18 mouse cellular contexts compared by ENCODE assay signal in genomic region chr3:64113352-64114046, GRCm38 (mm10). TPM values are rescaled to one million over a fixed set of nuclear protein-coding genes. Genes with fewer than 3 reads are reported as not detected.
DNase-seq lines count a peak whose midpoint lies in the region; ATAC-seq lines count a peak whose summit lies in the region.
"Had no signal": no experiment of that assay in that cellular context is flagged by ENCODE, and none has a peak within 500 bp of the region (broad histone marks: within the 10 kb centered on the region; RNA-seq: fewer than 3 reads in every experiment).

No protein-coding gene starts in this region.

- H3K9me3 ChIP-seq in midbrain, embryonic 12.5 days: no peaks in the 10 kb centered on the region
- H3K9me3 ChIP-seq in midbrain, embryonic 10.5 days (replicated peaks): no peaks in the 10 kb centered on the region
- H3K9me3 ChIP-seq in neural tube, embryonic 14.5 days (ENCODE audit: control insufficient read depth, low read length): no peaks in the 10 kb centered on the region
- H3K9me3 ChIP-seq: embryonic facial prominence, embryonic 12.5 days; lung, embryonic 15.5 days; stomach, embryonic 15.5 days had no signal

- 84% methylated on average over 11 of the region's 11 CpGs for WGBS in midbrain, embryonic 12.5 days
- 89% methylated on average over 11 of the region's 11 CpGs for WGBS in midbrain, embryonic 10.5 days
- 90% methylated on average over 11 of the region's 11 CpGs for WGBS in neural tube, embryonic 14.5 days

- H3K36me3 ChIP-seq in midbrain, embryonic 12.5 days: no peaks in the 10 kb centered on the region
- no peaks in the 10 kb centered on the region for H3K36me3 ChIP-seq in midbrain, embryonic 10.5 days
- H3K36me3 ChIP-seq in neural tube, embryonic 14.5 days (ENCODE audit: control insufficient read depth, insufficient read depth, low read length): no peaks in the 10 kb centered on the region
- H3K36me3 ChIP-seq: embryonic facial prominence, embryonic 12.5 days; lung, embryonic 15.5 days; stomach, embryonic 15.5 days had no signal

- peak; percentile 31; the same call in 1 of the 2 replicates for ATAC-seq in cerebellum, adult (ENCODE audit: insufficient number of reproducible peaks, low FRiP score, low TSS enrichment)
- ATAC-seq in midbrain, embryonic 12.5 days (ENCODE audit: low FRiP score, low read depth): peak; percentile 31
- ATAC-seq in neural tube, embryonic 14.5 days (ENCODE audit: low read depth): peak; percentile 21; the same call in 1 of the 2 replicates
- ATAC-seq: intestine, embryonic 16.5 days; Patski had no signal

- DNase-seq in cerebellum, adult 8-10 months: no peak
- no peak for DNase-seq in midbrain, embryonic 10.5 days (ENCODE audit: low spot score)
- DNase-seq in cerebellum, postnatal 36 days: peak; percentile 9 to 12
- DNase-seq in kidney, postnatal 10 days: no peak
- DNase-seq in kidney, postnatal 25 days: no peak
- DNase-seq: right cerebral cortex, postnatal 4 days had no signal

- no peaks in the 10 kb centered on the region for H3K27me3 ChIP-seq in midbrain, embryonic 12.5 days
- no peaks in the 10 kb centered on the region for H3K27me3 ChIP-seq in midbrain, embryonic 10.5 days (ENCODE audit: low read depth, poor library complexity, severe bottlenecking)
- H3K27me3 ChIP-seq in neural tube, embryonic 14.5 days (ENCODE audit: control insufficient read depth, insufficient read depth, low read length): no peaks in the 10 kb centered on the region
- H3K27me3 ChIP-seq: embryonic facial prominence, embryonic 12.5 days; lung, embryonic 15.5 days; Patski; stomach, embryonic 15.5 days had no signal

- H3K4me3 ChIP-seq in midbrain, embryonic 12.5 days: no peak overlapping the region
- H3K4me3 ChIP-seq in midbrain, embryonic 10.5 days: no peak overlapping the region
- no peak overlapping the region for H3K4me3 ChIP-seq in neural tube, embryonic 14.5 days (ENCODE audit: low read depth, low read length)
- H3K4me3 ChIP-seq: embryonic facial prominence, embryonic 12.5 days; lung, embryonic 15.5 days; stomach, embryonic 15.5 days had no signal

- H3K4me1 ChIP-seq in midbrain, embryonic 12.5 days: no peaks in the 10 kb centered on the region
- H3K4me1 ChIP-seq in midbrain, embryonic 10.5 days: no peaks in the 10 kb centered on the region
- H3K4me1 ChIP-seq in neural tube, embryonic 14.5 days (ENCODE audit: control insufficient read depth, insufficient read depth, low read length): no peaks in the 10 kb centered on the region
- H3K4me1 ChIP-seq: embryonic facial prominence, embryonic 12.5 days; lung, embryonic 15.5 days; stomach, embryonic 15.5 days had no signal

- no peak overlapping the region for H3K27ac ChIP-seq in midbrain, embryonic 12.5 days (replicated peaks)
- H3K27ac ChIP-seq in midbrain, embryonic 10.5 days (replicated peaks): no peak overlapping the region
- no peak overlapping the region for H3K27ac ChIP-seq in neural tube, embryonic 14.5 days (ENCODE audit: low read depth, low read length)
- H3K27ac ChIP-seq: embryonic facial prominence, embryonic 12.5 days; lung, embryonic 15.5 days; stomach, embryonic 15.5 days had no signal

- no peak overlapping the region for H3K9ac ChIP-seq in midbrain, embryonic 12.5 days (replicated peaks)
- no peak overlapping the region for H3K9ac ChIP-seq in neural tube, embryonic 14.5 days (replicated peaks; ENCODE audit: low read depth, low read length)
- H3K9ac ChIP-seq: embryonic facial prominence, embryonic 12.5 days; lung, embryonic 15.5 days; stomach, embryonic 15.5 days had no signal

- no peak overlapping the region for H3K4me2 ChIP-seq in midbrain, embryonic 12.5 days (replicated peaks)
- H3K4me2 ChIP-seq in neural tube, embryonic 14.5 days (ENCODE audit: low read depth, low read length): no peak overlapping the region
- H3K4me2 ChIP-seq: embryonic facial prominence, embryonic 12.5 days; lung, embryonic 15.5 days; stomach, embryonic 15.5 days had no signal

RNA-seq across cellular contexts. Expression of gene Vmn2r2, which starts 28.2 kb away (rescaled TPM):
- not detected in 2 replicates for polyA plus RNA-seq in midbrain, embryonic 12.5 days (2016; fragmentation: Nextera tagmentation; extraction: Ambion mirVana)
- polyA plus RNA-seq in midbrain, embryonic 10.5 days (2016; fragmentation: Nextera tagmentation; extraction: Ambion mirVana): 0.05 TPM in 1 of 2 replicates, not detected in the other
- polyA plus RNA-seq in neural tube, embryonic 14.5 days (2014; fragmentation: Nextera tagmentation; extraction: Ambion mirVana): 0.05 and 0.11 TPM in 2 replicates
- polyA plus RNA-seq: heart, postnatal 0 days; intestine, embryonic 16.5 days; large intestine, adult 2 months; liver, adult 2 months; lung, embryonic 15.5 days; Patski; stomach, embryonic 15.5 days; urinary bladder, adult 2 months had no signal

RNA-seq across cellular contexts. Expression of gene Vmn2r1, which starts 32.2 kb away (rescaled TPM):
- polyA plus RNA-seq in midbrain, embryonic 12.5 days (2016; fragmentation: Nextera tagmentation; extraction: Ambion mirVana): 0.07 and 0.14 TPM in 2 replicates
- 0.04 and 0.06 TPM in 2 replicates for polyA plus RNA-seq in midbrain, embryonic 10.5 days (2016; fragmentation: Nextera tagmentation; extraction: Ambion mirVana)
- 0.18 and 0.20 TPM in 2 replicates for polyA plus RNA-seq in neural tube, embryonic 14.5 days (2014; fragmentation: Nextera tagmentation; extraction: Ambion mirVana)
- polyA plus RNA-seq: intestine, embryonic 16.5 days; large intestine, adult 2 months; liver, adult 2 months; lung, embryonic 15.5 days had no signal

Comparison
In these comparisons a context has a peak if more than half of its experiments do, and no peak if none do; other contexts are left out.
1. DNase-seq: peak in cerebellum, postnatal 36 days (2 of 2); none in cerebellum, adult 8-10 months (single experiment), midbrain, embryonic 10.5 days (single experiment), kidney, postnatal 10 days (single experiment) and kidney, postnatal 25 days (0 of 2).
2. Peak in every context shown above with its lines, with median percentiles within 50 percentile points of each other: ATAC-seq.